Mouse (Mus musculus): ENCODE results near the gene Cd44. TPM values are rescaled to one million over a fixed set of nuclear protein-coding genes. Genes with fewer than 3 reads are reported as not detected.

Cd44 gene
- polyA plus RNA-seq, 1 experiment from 2014 or later, result 4.0 TPM

- WGBS, result 91% methylated on average over 8 of the region's 8 CpGs
Observed at GRCm38 (mm10) chr2:102896154-102896553, 5.3 kb downstream of the Cd44 start.

GRCm38 (mm10) chr2:102895197-102895596 is 6.3 kb downstream of the Cd44 start:
- no peak for DNase-seq (ENCODE audit: low spot score)
- Histone ChIP-seq H3K9me3 (replicated peaks; ENCODE audit: control insufficient read depth, low read length) (no peaks in the 10 kb centered on the region), H3K9ac (replicated peaks; ENCODE audit: low read length) (no peak overlapping the region), H3K4me3 (ENCODE audit: low read depth, low read length) (no peak overlapping the region), H3K27ac (replicated peaks; ENCODE audit: low read depth, low read length) (no peak overlapping the region), H3K4me2 (ENCODE audit: low read depth, low read length) (no peak overlapping the region), H3K36me3 (replicated peaks; ENCODE audit: control insufficient read depth, insufficient read depth, low read depth, low read length) (no peaks in the 10 kb centered on the region), H3K27me3 (ENCODE audit: control insufficient read depth, insufficient read depth, low read length) (0 out of 2 replicates have a peak, but pooled peaks cover 3% of the 10 kb centered on the region), H3K4me1 (ENCODE audit: control insufficient read depth, insufficient read depth, low read length) (no peaks in the 10 kb centered on the region)
- 58% methylated on average over 1 of the region's 1 CpGs for WGBS
- ATAC-seq (replicated peaks; ENCODE audit: insufficient number of reproducible peaks, low FRiP score, low TSS enrichment, low read depth), result no peak

More at GRCm38 (mm10) chr2:102896154-102896553, 5.3 kb downstream of the Cd44 start:
- no peak overlapping the region for H3K4me3 ChIP-seq (ENCODE audit: low read depth, low read length)
- H3K9ac ChIP-seq (replicated peaks; ENCODE audit: low read length), result no peak overlapping the region
- ATAC-seq (replicated peaks; ENCODE audit: insufficient number of reproducible peaks, low FRiP score, low TSS enrichment, low read depth) (no peak), DNase-seq (ENCODE audit: low spot score) (no peak)
- peaks cover 5% of the 10 kb centered on the region; the same call in 1 of the 2 replicates for H3K27me3 ChIP-seq (ENCODE audit: control insufficient read depth, insufficient read depth, low read length)
- no peaks in the 10 kb centered on the region for H3K4me1 ChIP-seq (ENCODE audit: control insufficient read depth, insufficient read depth, low read length)
- no peak overlapping the region for H3K27ac ChIP-seq (replicated peaks; ENCODE audit: low read depth, low read length)
- H3K9me3 ChIP-seq (replicated peaks; ENCODE audit: control insufficient read depth, low read length), result no peaks in the 10 kb centered on the region
- H3K36me3 ChIP-seq (replicated peaks; ENCODE audit: control insufficient read depth, insufficient read depth, low read depth, low read length), result no peaks in the 10 kb centered on the region
- no peak overlapping the region for H3K4me2 ChIP-seq (ENCODE audit: low read depth, low read length)

- no peak overlapping the region for H3K27ac ChIP-seq (replicated peaks; ENCODE audit: low read depth, low read length)
- 74% methylated on average over 4 of the region's 4 CpGs for WGBS
- H3K27me3 ChIP-seq (ENCODE audit: control insufficient read depth, insufficient read depth, low read length), result 0 out of 2 replicates have a peak, but pooled peaks cover 3% of the 10 kb centered on the region
- H3K9ac ChIP-seq (replicated peaks; ENCODE audit: low read length), result no peak overlapping the region
- no peak for DNase-seq (ENCODE audit: low spot score)
- no peak overlapping the region for H3K4me3 ChIP-seq (ENCODE audit: low read depth, low read length)
- no peak for ATAC-seq (replicated peaks; ENCODE audit: insufficient number of reproducible peaks, low FRiP score, low TSS enrichment, low read depth)
- no peaks in the 10 kb centered on the region for H3K36me3 ChIP-seq (replicated peaks; ENCODE audit: control insufficient read depth, insufficient read depth, low read depth, low read length)
- H3K4me2 ChIP-seq (ENCODE audit: low read depth, low read length), result no peak overlapping the region
- H3K4me1 ChIP-seq (ENCODE audit: control insufficient read depth, insufficient read depth, low read length), result no peaks in the 10 kb centered on the region
- H3K9me3 ChIP-seq (replicated peaks; ENCODE audit: control insufficient read depth, low read length), result no peaks in the 10 kb centered on the region
Observed at GRCm38 (mm10) chr2:102894785-102895184, 6.7 kb downstream of the Cd44 start.

GRCm38 (mm10) chr2:102888688-102889225 is 12.7 kb downstream of the Cd44 start:
- H3K4me2 ChIP-seq (ENCODE audit: low read depth, low read length), result no peak overlapping the region
- no peaks in the 10 kb centered on the region for H3K4me1 ChIP-seq (ENCODE audit: control insufficient read depth, insufficient read depth, low read length)
- H3K4me3 ChIP-seq (ENCODE audit: low read depth, low read length), result no peak overlapping the region
- ATAC-seq (replicated peaks; ENCODE audit: insufficient number of reproducible peaks, low FRiP score, low TSS enrichment, low read depth) (no peak), DNase-seq (ENCODE audit: low spot score) (no peak)
- no peak overlapping the region for H3K27ac ChIP-seq (replicated peaks; ENCODE audit: low read depth, low read length)
- H3K9me3 ChIP-seq (replicated peaks; ENCODE audit: control insufficient read depth, low read length), result no peaks in the 10 kb centered on the region
- no peaks in the 10 kb centered on the region for H3K27me3 ChIP-seq (ENCODE audit: control insufficient read depth, insufficient read depth, low read length)
- 18% methylated on average over 3 of the region's 3 CpGs for whole genome bisulfite sequencing
- no peaks in the 10 kb centered on the region for H3K36me3 ChIP-seq (replicated peaks; ENCODE audit: control insufficient read depth, insufficient read depth, low read depth, low read length)
- no peak overlapping the region for H3K9ac ChIP-seq (replicated peaks; ENCODE audit: low read length)

- ATAC-seq (replicated peaks; ENCODE audit: insufficient number of reproducible peaks, low FRiP score, low TSS enrichment, low read depth), result no peak
- no peak for DNase-seq (ENCODE audit: low spot score)
- no peaks in the 10 kb centered on the region for H3K9me3 ChIP-seq (replicated peaks; ENCODE audit: control insufficient read depth, low read length)
- no peak overlapping the region for H3K4me2 ChIP-seq (ENCODE audit: low read depth, low read length)
- no peaks in the 10 kb centered on the region for H3K4me1 ChIP-seq (ENCODE audit: control insufficient read depth, insufficient read depth, low read length)
- H3K27me3 ChIP-seq (ENCODE audit: control insufficient read depth, insufficient read depth, low read length), result no peaks in the 10 kb centered on the region
- no peaks in the 10 kb centered on the region for H3K36me3 ChIP-seq (replicated peaks; ENCODE audit: control insufficient read depth, insufficient read depth, low read depth, low read length)
- no peak overlapping the region for H3K27ac ChIP-seq (replicated peaks; ENCODE audit: low read depth, low read length)
- H3K4me3 ChIP-seq (ENCODE audit: low read depth, low read length), result no peak overlapping the region
- no peak overlapping the region for H3K9ac ChIP-seq (replicated peaks; ENCODE audit: low read length)
- 86% methylated on average over 1 of the region's 1 CpGs for WGBS
Observed at GRCm38 (mm10) chr2:102887137-102887536, 14.3 kb downstream of the Cd44 start.

GRCm38 (mm10) chr2:102886306-102886935 is 15.0 kb downstream of the Cd44 start:
- DNase-seq (ENCODE audit: low spot score) (no peak), ATAC-seq (replicated peaks; ENCODE audit: insufficient number of reproducible peaks, low FRiP score, low TSS enrichment, low read depth) (no peak)
- Histone ChIP-seq H3K27ac (replicated peaks; ENCODE audit: low read depth, low read length) (no peak overlapping the region), H3K4me2 (ENCODE audit: low read depth, low read length) (no peak overlapping the region), H3K9ac (replicated peaks; ENCODE audit: low read length) (no peak overlapping the region), H3K27me3 (ENCODE audit: control insufficient read depth, insufficient read depth, low read length) (no peaks in the 10 kb centered on the region), H3K4me3 (ENCODE audit: low read depth, low read length) (no peak overlapping the region), H3K9me3 (replicated peaks; ENCODE audit: control insufficient read depth, low read length) (no peaks in the 10 kb centered on the region), H3K4me1 (ENCODE audit: control insufficient read depth, insufficient read depth, low read length) (no peaks in the 10 kb centered on the region), H3K36me3 (replicated peaks; ENCODE audit: control insufficient read depth, insufficient read depth, low read depth, low read length) (no peaks in the 10 kb centered on the region)
- WGBS, result 84% methylated on average over 6 of the region's 6 CpGs

- Histone ChIP-seq H3K36me3 (replicated peaks; ENCODE audit: control insufficient read depth, insufficient read depth, low read depth, low read length) (no peaks in the 10 kb centered on the region), H3K9ac (replicated peaks; ENCODE audit: low read length) (no peak overlapping the region), H3K4me3 (ENCODE audit: low read depth, low read length) (no peak overlapping the region), H3K27ac (replicated peaks; ENCODE audit: low read depth, low read length) (no peak overlapping the region), H3K4me2 (ENCODE audit: low read depth, low read length) (no peak overlapping the region), H3K4me1 (ENCODE audit: control insufficient read depth, insufficient read depth, low read length) (no peaks in the 10 kb centered on the region), H3K9me3 (replicated peaks; ENCODE audit: control insufficient read depth, low read length) (no peaks in the 10 kb centered on the region), H3K27me3 (ENCODE audit: control insufficient read depth, insufficient read depth, low read length) (no peaks in the 10 kb centered on the region)
- DNase-seq (ENCODE audit: low spot score) (no peak), ATAC-seq (replicated peaks; ENCODE audit: insufficient number of reproducible peaks, low FRiP score, low TSS enrichment, low read depth) (no peak)
- 50% methylated on average over 6 of the region's 6 CpGs for WGBS
Observed at GRCm38 (mm10) chr2:102882597-102883272, 18.7 kb downstream of the Cd44 start.

- Histone ChIP-seq H3K9me3 (replicated peaks; ENCODE audit: control insufficient read depth, low read length) (no peaks in the 10 kb centered on the region), H3K4me3 (ENCODE audit: low read depth, low read length) (no peak overlapping the region), H3K4me2 (ENCODE audit: low read depth, low read length) (no peak overlapping the region), H3K4me1 (ENCODE audit: control insufficient read depth, insufficient read depth, low read length) (no peaks in the 10 kb centered on the region), H3K36me3 (replicated peaks; ENCODE audit: control insufficient read depth, insufficient read depth, low read depth, low read length) (no peaks in the 10 kb centered on the region), H3K9ac (replicated peaks; ENCODE audit: low read length) (no peak overlapping the region), H3K27me3 (ENCODE audit: control insufficient read depth, insufficient read depth, low read length) (no peaks in the 10 kb centered on the region), H3K27ac (replicated peaks; ENCODE audit: low read depth, low read length) (no peak overlapping the region)
- ATAC-seq (replicated peaks; ENCODE audit: insufficient number of reproducible peaks, low FRiP score, low TSS enrichment, low read depth) (no peak), DNase-seq (ENCODE audit: low spot score) (no peak)
- 60% methylated on average over 8 of the region's 8 CpGs for WGBS
Observed at GRCm38 (mm10) chr2:102882004-102882588, 19.4 kb downstream of the Cd44 start.
